ENCODE assay signal across 8 mouse cellular contexts in genomic region chr1:194761432-194762212, GRCm38 (mm10).
DNase-seq lines count a peak whose midpoint lies in the region; TF ChIP-seq lines count a peak whose summit lies in the region.

No protein-coding gene starts in this region.

- 58% methylated on average over 2 of the region's 2 CpGs for WGBS in small intestine, adult 2 months

- TF ChIP-seq POLR2A in small intestine, adult 2 months (IDR thresholded peaks at IDR 0.05; ENCODE audit: low read depth, low read length): no peak

- no peaks in the 10 kb centered on the region for H3K27me3 ChIP-seq in small intestine, adult 2 months (ENCODE audit: control insufficient read depth, insufficient read depth, low read length)

- peak; percentile 42; the same call in 1 of the 2 replicates for TF ChIP-seq CTCF in small intestine, adult 2 months (IDR thresholded peaks at IDR 0.05; ENCODE audit: extremely low read depth, insufficient read length, insufficient replicate concordance, low read depth, low read length)

- H3K36me3 ChIP-seq in small intestine, adult 2 months (ENCODE audit: control insufficient read depth, insufficient read depth, low read length): peaks cover 16% of the 10 kb centered on the region

- H3K27ac ChIP-seq in small intestine, adult 2 months (ENCODE audit: insufficient read depth, low read depth, low read length): no peak overlapping the region

- intact Hi-C loops in left cerebral cortex, postnatal 10 days (cut with DNase I): no loop called here

- peak; percentile 55 for DNase-seq in heart, adult 11 months
- DNase-seq in heart, adult 8-10 months (ENCODE audit: low spot score): no peak
- peak; percentile 9 for DNase-seq in urinary bladder, postnatal 25 days (ENCODE audit: low spot score)
- DNase-seq in urinary bladder, postnatal 4 days (ENCODE audit: low spot score in 2 of 2): no peak
- DNase-seq in kidney, postnatal 10 days: peak; percentile 54
- DNase-seq in layer of hippocampus, postnatal 14 days (ENCODE audit: low spot score in 2 of 2): no peak
- DNase-seq in left cerebral cortex, postnatal 10 days (ENCODE audit: extremely low spot score in 1 of 2, low spot score in 2 of 2): no peak

- no peak overlapping the region for H3K4me3 ChIP-seq in small intestine, adult 2 months (ENCODE audit: low read depth, low read length)

- H3K4me1 ChIP-seq in small intestine, adult 2 months (ENCODE audit: control insufficient read depth, insufficient read depth, insufficient read length, low read length): no peaks in the 10 kb centered on the region

Comparison
In these comparisons a context has a peak if more than half of its experiments do, and no peak if none do; other contexts are left out.
1. DNase-seq: peak in heart, adult 11 months (single experiment), urinary bladder, postnatal 25 days (single experiment) and kidney, postnatal 10 days (single experiment); none in heart, adult 8-10 months (single experiment), urinary bladder, postnatal 4 days (0 of 2), layer of hippocampus, postnatal 14 days (0 of 2) and left cerebral cortex, postnatal 10 days (0 of 2).